Mouse (Mus musculus): Measurements from ENCODE around the gene Rac1.
"Not testable (repeated sequence)": the region's sequence is repeated elsewhere in the genome, so short reads cannot be mapped to it uniquely, and the experiment has no call there.

Rac1 gene

DNA sequence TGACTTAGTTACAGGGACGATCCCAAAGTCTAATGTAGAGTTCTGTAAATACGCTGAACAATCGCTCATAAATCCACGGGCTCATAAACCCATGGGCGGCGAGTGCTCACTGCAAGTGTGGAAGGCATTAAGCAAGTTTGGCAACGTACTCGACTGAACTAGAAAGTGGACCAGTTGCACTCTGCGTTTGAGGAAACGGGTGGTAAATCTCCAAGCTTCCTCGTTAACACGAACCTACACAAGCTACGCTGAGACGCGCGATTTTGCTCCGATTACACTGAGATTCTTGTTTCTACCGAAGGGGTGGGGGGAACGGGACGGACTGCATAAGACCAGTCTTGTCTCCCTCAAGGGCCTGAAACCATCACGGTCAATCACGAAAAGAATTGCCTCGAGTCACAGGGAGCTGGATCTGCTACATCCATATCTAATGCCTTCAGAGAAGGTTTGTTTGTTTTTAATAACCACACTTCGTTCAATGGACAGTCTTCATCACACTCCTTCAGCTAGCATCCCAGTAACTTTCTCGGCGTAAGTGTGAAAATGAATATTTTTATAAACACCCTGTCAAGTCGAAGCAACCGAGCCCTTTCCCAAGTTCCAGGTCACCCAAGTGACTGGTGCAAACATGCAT lies 1.0 kb downstream of the Rac1 start:
- DNase-seq (ENCODE audit: low spot score in 2 of 2) = no peak

DNA sequence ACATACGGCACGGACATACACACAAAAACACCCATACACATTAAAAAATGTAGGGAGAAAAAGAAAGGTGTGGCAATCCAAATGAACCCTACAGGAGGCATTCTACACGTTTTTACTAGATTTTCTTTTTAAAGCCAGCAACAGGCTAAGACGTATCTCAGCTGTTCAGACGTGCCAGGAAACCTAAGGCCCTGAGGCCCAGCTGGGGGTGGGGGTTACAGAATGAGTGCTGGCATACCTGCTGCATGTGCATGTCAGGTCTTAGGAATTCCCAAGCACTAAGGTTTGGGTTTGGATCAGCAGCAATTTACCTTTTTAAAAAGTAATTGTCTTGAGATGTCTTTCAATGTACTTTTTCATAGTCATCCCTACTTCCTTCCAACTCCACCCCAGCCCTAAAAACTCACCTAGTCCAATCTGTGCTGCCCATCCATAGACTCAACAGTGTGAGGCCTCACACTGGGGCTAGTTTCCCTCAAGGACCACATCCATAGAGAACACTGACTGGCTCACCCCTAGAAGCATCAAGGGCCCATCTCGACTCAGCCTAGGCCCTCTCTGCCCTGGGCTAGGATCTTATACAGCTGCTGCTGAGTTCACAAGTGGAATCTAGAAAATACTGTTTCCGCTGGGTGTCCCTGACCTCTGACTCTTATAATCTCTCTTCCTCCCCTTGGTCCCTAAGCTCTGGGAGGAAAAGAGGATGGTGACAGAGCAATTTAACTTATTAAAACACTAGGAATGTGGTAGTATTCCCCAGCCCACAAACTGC lies 2.2 kb downstream of the Rac1 start:
- no peak for DNase-seq (ENCODE audit: low spot score in 2 of 2)

DNA sequence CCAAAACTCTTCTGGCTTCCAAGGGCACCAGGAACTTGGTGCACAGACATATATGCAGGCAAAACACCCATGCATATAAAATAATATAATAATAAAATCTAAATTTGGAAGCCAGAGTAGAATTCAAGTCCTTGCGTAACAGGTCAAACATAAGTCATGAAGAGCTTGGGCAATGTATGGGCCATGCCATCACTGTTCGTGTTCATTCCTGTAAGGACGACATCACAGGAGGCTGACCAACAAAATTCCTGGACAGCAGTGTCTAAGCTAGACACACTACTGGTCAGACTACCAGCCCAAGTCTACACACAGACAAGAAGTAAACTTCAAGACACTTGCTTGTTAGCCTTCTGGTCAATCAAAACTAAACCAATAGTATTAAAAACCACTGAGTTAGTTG lies 5.0 kb downstream of the Rac1 start:
- DNase-seq (ENCODE audit: low spot score in 2 of 2) = no peak

DNA sequence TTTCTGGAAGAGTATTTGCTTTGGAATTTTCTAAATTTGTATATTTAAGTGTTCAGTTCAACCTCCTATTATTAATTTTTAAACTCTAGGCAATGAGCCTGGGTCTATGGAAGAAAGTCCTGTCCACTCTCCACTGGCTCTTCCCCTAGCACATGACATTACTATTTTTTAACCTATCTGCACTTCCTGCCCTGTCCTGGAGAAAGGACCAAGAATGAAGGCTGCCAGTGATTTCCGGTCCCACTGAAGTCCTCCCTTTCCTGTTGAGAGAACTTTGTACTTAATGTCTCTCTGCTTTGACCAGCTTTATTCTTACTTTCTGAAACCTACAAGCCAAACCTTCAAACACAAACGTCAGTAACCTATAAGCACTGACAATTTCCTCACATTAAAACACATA lies 7.4 kb downstream of the Rac1 start:
- DNase-seq (ENCODE audit: low spot score in 2 of 2) = no peak

DNA sequence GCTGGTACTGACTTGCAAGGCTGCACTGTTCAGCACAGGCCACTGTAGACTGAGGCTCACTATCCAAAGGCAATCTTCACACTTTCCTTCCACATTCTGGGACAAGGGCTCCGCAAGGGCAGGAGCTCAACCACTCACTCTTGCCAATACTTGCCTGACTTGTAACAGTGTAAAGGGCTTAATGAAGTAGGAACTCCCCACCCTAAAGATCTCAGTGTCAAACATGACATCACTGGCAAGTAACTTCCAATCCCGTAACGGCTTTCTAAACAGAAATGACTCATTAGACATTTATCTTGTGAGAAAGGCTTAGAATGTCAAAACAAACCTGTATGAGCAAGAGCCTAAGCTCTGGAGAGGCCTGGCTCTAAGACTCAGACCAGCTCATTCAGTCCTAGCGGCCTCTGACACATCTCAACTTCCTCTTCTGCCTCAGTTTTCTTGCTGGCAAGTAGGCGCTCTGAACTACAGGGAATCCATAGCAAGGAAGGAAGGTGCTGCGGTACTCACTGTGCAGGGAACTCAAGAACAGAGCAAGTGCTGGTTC lies 9.7 kb downstream of the Rac1 start:
- no peak for DNase-seq (ENCODE audit: low spot score in 2 of 2)

DNA sequence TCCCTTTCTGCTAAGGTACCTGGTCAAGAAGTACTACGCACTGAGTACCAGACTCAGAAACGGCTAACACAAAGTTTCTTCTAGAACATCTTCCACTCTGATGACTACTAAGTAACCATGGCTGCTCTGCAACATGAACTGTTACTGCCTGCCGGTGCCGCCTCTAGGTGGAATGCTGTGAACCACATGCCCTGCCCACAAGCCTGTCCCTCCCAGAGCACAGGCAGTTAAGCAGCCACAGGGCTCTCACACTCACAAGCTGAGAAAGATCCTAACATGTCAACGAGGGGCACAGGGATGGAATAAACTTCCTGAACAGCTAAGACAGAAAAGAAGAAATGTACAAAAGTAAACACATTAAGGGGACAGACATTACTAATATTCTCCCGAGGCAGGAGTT lies 10.4 kb downstream of the Rac1 start:
- no peak for DNase-seq (ENCODE audit: low spot score in 2 of 2)

DNA sequence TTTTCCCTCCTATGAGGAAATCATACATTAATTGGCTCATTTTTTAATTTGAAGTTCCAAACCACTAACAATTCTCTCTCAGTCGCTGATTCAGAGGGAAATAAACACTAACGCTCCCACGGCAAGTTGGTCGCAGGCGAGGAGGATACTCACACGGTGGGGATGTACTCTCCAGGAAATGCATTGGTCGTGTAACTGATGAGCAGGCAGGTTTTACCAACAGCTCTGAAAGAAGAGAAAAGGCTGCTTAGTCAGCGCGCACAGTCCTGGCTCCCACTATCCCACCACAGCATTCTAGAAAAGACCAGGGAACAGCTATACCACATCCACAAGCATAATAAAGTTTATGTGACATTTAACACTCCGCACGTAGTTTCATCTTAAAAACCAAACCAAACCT lies 10.8 kb downstream of the Rac1 start:
- no peak for DNase-seq (ENCODE audit: low spot score in 2 of 2)

DNA sequence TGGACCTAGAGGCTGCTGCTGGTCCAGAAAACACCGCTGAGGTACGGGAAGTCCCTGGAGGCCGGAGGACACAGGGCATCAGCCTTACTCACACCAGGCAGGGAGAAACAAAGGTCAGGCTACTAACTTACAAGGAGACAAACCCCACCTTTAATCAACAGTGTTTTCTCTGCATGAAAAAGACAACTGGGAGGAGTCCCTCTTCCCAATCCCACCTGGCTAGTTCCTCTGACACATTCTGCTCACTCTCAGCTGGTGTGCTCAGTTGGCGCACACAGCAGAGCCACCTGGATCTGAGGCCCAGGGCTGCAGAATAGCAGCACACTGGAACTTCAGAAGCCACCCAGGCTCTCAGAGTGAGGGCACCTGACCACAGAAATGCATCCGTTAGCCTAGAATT lies 13.0 kb downstream of the Rac1 start:
- DNase-seq (ENCODE audit: low spot score in 2 of 2) = no peak

DNA sequence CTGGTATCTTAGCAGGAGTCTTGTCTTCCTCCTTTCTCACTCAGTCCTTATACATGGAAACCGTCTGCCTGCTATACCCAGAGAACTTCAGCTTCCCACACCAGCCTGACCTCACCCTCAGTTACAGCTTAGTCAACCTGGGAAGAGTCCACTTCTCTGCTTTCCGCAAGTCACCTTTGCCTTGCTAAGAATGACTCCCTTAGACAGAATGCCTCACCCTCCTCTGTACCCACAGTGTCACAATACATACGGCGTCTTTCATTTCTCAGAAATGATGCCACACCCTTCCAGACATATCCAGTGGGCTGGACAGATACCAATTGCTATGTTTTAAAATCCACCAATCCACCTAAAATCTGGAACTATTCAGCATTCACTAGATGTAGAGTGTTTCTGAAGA lies 15.5 kb downstream of the Rac1 start:
- DNase-seq (ENCODE audit: low spot score in 2 of 2) = no peak

DNA sequence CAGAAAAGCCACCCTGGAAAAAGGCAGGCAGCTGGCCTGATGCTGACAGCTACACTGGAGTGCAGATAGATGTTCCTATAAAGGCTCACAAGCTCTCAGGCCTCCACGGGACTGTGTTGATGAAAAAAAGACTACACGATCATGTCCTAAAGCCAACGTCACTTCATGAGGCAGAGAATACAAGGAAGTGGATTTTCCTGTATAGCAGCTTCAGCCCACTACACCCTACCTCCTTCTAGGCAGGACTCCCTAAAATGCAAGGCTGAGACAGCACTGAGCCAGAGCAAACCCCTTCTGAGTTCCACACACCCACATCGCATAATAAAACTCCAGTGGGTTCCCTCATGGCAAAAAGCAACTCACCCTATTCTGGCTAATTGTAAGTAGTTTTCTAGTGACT lies 16.3 kb downstream of the Rac1 start:
- no peak for DNase-seq (ENCODE audit: low spot score in 2 of 2)

DNA sequence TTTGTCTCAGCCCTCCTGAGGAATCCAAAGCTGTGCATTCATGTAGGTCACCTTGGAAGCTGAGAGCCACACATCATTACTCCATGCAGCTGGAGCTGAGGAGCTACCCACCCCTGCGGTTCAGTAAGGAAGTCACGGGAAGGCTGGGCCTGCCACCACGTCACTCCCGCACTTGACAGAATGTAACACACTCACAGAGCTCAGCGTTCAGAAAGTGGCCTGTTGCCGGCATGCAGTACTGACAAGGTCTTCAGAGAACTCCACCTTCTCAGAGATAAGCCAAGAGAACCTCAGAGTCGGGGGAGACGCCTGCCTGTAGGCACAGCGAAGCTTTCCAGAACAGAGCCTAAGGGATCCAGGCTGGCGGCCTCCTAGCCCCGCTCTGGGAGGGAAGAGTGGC lies 18.1 kb downstream of the Rac1 start:
- no peak for DNase-seq (ENCODE audit: low spot score in 2 of 2)

DNA sequence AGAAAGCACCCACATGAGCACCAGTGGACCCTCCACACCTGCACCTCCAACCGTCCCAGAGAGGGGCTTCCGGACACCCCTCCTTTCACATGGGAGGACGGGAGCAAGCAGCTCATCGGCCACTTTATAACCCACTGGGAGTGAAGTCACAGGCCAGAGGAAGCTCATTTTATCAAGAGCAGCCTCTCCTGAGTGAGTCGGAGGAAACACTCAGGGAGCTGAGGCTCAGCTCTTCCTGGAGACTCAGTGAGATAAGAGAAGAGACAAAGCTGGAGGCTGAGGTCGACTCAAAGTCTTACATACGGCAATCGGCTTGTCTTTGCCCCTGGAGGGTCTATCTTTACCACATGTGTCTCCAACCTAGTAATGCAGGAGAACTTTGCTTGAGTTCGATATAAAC lies 18.5 kb downstream of the Rac1 start:
- no peak for DNase-seq (ENCODE audit: low spot score in 2 of 2)

DNA sequence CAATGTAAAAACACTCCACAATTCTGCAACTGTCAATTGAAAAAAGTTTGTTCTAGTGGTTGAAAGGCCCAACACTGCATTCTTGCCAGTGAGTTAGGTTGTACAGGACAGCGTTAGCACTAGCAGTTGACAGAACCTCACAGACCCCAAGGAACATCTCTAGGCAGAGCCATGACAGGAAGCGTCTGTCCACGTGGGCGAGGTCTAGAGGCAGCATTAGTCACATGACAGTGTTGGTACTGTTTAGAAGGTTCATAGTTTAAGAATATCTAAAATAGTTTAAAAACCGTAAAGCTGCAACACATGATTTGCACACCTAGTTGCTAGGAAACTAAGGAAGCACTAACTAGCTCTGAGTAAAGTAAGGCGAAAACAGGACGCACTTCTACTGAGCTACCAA lies 22.3 kb downstream of the Rac1 start:
- DNase-seq (ENCODE audit: low spot score in 2 of 2) = no peak

DNA sequence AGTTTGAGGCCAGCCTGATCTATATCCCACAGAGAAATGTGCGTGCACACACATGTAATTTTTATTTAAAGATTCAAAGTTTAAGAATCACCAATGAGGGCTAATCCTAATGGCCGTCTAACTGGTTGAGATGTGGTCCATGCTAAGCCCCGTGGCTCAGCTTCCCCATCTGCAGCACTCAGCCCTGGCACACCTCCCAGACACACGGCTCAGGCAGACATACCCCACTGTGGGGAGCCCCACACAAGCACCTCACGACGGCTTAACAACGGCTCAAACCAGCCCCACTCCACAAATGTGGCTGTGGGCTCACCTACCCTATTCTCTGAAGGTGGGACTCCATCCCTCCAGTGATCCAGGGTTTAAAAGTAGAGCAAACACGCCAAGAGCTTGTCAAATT lies 22.8 kb downstream of the Rac1 start:
- no peak for DNase-seq (ENCODE audit: low spot score in 2 of 2)

DNA sequence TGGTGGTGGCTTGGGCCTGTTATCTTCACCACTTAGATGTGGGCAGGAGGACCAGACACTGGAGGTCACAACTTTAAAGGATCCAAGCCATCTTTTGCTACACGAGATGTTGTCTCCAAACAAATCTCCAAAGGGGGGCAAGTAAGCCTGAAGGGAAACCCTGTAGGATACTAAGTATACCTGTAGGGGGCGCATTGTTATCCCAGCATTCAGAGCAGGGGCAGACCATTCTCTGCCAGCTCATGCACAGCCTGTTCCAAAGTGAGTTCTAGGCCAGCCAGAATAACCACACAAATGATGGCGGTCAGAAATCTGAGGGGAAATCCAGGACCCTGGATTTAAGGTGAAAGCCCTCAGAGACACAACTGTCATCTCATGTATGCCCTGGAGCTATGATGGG lies 23.4 kb downstream of the Rac1 start:
- no peak for DNase-seq (ENCODE audit: low spot score in 2 of 2)

DNA sequence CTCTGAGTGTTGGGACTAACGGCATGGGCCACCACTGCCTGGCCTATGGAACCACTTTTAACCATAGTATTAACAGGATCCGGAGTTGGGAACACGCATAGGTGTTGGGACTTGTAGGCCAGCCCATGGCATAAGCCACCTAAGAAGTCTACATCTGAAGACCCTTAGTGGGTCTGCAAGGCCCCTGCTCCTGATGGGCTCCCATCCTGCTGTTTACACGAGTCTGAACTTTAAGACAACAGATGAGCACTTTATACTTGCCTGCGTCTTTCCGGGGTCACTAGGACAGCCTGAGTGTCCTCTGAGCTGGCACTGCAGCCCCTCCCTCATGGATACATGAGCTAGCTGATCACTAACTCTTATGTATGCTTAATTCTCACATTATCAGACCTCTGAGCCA lies 24.1 kb downstream of the Rac1 start:
- DNase-seq (ENCODE audit: low spot score in 2 of 2) = no peak

DNA sequence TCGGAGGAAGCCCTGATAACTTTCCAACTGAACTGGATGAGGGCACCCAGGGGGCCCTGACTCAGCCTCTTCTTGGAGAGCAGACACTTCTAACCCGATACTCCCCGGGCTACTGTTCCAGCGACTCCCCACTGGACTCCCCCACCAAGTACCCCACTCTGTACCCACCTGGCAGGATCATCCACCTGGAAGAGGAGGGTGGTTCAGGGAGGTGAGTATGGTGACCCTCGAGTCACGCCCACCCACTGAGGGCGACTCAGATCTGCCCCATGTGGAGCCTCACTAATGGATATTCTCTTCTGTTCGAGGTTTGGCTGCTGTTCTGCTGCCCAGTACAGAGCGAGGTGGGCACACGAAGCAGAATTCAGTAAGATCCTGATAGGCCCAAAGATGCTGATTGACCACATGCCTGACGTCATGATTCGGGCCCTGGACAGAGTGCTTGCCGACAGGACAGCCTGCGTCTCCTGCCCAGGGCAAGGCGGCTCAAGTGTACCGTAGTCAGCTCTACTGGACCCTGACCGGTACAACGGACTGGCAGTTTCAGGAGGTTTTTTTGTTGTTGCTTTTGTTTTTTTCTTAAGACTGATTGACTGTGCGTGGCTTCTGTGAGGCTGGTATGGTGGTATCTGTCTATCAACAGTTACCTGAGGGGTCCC lies 24.8 kb downstream of the Rac1 start:
- DNase-seq (ENCODE audit: low spot score in 2 of 2) = no peak

DNA sequence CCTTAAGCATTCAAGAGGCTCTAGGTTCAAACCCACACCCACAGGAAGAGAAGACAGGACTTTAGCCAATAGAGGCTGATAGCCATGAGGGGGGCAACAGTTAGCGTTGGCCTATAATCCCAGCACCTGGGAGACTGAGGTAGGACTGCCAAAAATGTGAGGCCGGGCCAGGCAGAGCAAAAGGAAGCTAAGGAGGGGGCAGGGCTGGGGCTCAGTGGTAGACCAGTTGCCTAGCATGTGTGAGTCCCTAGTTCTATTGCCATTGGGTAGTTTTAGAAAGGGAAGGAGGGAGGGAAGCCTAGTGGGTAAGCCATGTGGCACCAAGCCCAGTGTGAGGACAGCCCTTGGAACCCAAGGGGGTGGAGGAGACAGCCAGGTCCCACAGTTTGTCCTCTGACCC lies 26.2 kb downstream of the Rac1 start:
- no peak for DNase-seq (ENCODE audit: low spot score in 2 of 2)

DNA sequence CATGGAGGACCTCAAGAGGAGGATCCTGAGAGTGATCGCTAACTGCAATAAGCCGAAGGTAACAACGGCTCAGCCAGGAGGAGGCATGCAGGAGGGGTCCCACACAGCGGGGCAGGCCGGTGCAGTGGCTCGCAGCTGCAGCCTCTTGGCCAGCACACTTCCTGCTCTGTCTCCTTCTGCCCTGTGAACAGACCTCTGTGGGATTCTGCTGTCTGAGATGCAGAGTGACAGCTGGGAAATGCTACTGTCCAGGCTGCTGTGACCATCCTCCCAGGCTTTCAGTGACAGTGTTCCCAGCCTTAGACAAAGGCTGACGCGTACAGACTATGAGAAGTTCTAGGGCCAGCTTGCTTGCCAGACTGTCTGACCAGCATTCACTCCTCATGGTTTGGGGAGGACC lies 26.7 kb downstream of the Rac1 start:
- DNase-seq (ENCODE audit: low spot score in 2 of 2) = no peak

DNA sequence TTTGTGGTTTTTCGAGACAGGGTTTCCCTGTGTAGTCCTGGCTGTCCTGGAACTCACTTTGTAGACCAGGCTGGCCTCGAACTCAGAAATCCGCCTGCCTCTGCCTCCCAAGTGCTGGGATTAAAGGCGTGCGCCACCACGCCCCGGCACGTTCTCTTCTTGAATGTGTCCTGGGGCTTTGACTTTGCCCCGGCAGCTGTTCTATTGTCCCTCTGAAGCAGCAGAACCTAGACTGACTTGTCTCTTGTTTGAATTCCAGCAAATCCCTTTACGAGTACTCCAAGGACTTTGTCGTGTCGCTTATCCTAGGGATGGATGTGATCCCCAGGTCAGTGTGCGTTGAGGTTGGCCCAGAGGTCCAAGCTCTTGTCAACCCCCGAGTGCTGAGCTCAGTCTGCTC lies 27.1 kb downstream of the Rac1 start:
- DNase-seq (ENCODE audit: low spot score in 2 of 2) = not testable (repeated sequence)

DNA sequence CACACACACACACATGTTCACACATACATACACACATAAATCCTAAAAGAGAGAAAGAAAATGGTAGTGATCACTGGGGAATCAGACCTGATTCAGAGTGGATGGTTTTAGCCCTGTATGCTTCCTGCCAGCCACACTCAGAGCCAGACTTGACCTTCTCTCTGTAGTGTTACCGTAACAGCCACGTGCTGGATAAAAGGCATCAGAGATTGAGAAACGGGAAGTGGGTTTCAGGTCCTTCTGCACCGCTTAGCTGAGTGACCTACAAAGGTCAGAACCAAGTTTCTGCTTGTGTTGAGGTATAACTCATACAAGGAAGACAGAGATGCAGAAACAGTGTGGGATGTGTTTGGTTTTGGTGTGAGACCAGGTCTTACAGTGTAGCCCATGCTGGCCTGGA lies 28.1 kb downstream of the Rac1 start:
- DNase-seq (ENCODE audit: low spot score in 2 of 2) = no peak

DNA sequence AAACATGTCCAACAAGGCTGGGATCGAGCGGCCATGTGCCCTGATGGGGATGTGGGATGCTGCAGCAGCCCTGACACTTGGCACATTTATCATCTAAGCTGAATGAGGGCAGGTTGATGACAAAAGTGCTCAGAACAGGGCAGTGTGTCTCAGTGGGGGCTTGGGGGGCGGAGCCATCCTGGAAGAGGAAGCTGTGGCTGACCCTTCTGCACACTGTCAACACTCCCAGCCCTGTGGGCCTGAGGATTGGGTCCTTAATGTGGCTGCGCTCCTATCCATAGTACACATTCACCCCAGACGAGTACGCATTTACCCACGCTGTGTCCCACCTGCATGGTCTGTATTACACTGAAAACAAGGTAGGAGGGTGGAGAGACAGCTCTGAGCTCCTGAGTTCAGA lies 28.6 kb downstream of the Rac1 start:
- no peak for DNase-seq (ENCODE audit: low spot score in 2 of 2)

DNA sequence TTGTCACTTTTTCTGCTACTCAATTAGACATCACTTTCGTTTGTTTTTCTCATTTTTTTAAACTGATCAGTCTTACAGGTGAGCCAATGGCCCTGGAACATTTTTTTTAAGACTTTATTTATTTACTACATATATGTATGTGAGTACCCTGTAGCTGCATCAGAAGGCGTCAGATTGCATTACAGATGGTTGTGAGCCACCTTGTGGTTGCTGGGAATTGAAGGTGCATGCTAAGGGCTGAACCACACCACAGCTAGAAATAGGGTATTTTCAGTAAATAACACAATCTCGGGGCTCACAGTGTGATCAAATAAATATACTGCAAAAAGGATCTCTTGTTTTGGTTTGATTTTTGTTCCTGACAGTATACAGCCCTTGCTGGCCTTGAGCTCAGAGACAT lies 30.4 kb downstream of the Rac1 start:
- no peak for DNase-seq (ENCODE audit: low spot score in 2 of 2)

Measured in frontal cortex, postnatal 14 days (tissue).